Mouse (Mus musculus): ENCODE results near the gene Ankrd26.

DNA sequence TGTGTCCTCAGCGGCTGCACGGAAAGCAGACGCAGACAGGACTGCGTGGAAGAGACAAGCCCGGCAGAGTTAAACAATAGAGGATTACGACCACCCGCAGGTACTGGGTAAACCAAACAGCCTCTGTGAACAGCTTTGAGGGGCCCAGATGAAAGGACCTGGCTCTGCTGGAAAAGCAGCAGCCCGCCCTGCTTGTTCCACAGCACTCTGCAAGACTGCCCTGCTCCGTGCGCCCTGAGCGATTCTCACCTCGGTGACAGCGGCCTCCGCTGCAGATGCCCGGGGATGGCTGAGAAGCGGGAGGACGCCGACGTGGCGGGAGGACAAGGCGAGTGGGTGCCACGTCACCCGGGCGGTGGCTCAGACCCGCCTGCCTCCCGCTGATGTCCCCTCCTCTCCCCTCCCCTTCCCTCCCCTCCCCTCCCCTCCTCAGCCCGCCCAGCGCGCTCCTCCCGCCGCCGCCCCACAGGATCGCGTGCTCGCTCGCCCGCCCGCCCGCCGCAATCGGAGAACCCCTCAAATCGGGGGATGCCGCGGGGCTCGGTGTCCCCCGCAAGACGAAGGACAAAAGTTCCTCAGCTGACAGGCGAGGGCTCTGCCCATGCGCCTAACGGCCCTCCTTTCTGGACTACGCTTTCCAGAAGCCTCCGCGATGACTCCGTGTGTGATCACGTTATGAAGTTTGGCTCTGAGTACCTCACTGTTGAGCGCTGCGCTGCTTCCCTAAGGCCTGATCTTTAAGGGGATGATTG lies 82.9 kb downstream of the Ankrd26 start, which contains the start of gene Zfp9:
- TF ChIP-seq TAL1 (IDR thresholded peaks at IDR 0.05; ENCODE audit: low read length) (no peak), GATA1 (IDR thresholded peaks at IDR 0.05; ENCODE audit: low read length) (no peak)
